8 mouse cellular contexts compared by ENCODE assay signal in the genomic region with DNA sequence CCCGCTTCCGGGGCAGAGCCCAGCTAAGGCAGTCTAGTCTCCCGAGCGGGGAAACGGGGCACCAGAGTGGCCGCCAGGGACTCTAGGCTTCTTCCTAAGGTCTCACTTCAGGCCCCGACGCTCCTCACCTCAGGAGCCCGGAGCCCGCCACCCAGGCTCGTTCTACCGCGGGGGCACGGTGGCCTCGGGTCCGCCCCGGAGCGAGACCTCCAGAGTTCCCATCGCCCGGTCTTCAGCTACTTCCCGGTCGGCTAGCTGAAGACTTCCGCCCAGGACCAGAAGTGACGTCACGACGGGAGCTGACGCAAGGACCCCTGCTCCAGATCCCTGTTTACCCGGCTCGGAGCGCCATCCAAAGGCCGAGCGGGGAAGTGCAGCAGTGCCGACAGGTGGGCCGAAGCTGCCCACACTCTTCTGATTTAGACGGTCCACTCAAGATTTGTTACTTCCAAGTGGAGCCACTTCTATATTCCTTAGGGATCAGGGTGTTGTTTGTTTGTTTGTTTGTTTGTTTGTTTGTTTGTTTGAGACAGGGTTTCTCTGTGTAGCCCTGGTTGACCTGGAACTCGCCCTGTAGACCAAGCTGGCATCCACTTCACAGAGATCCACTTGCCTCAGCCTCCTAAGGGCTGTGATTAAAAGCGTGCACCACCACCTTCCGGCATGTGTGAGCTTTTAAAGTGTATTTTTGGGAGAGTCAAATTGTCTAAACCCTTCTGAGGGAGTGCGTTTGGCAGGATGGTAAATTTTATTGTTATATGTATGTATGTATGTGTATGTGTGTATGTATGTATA. TPM values are rescaled to one million over a fixed set of nuclear protein-coding genes. Genes with fewer than 3 reads are reported as not detected.
DNase-seq lines count a peak whose midpoint lies in the region; ATAC-seq and TF ChIP-seq lines count a peak whose summit lies in the region.

A gene (minus strand): TSS at position 283 of the 795 bp plus-strand sequence.

- H3K4me3 ChIP-seq in cortical plate, adult 2 months (ENCODE audit: insufficient read depth, low read length): peak within 1 kb of the TSS; percentile 78

- H3K27ac ChIP-seq in cortical plate, adult 2 months (ENCODE audit: insufficient read depth, low read length): no peak within 1 kb of the TSS

- peak; percentile 72 for TF ChIP-seq POLR2A in cortical plate, adult 2 months (IDR thresholded peaks at IDR 0.05; ENCODE audit: extremely low read depth, insufficient read depth, low read length)

- peak; percentile 80 for TF ChIP-seq CTCF in cortical plate, adult 2 months (IDR thresholded peaks at IDR 0.05; ENCODE audit: extremely low read depth, insufficient read depth, low read length)

- DNase-seq in gastrocnemius, postnatal 10 days: peak; percentile 99
- peak; percentile 97 for DNase-seq in induced T-regulatory cell, adult 2 months (ENCODE audit: low read depth)
- peak; percentile 77 to 96 for DNase-seq in left cerebral cortex, adult 9 months (ENCODE audit: low spot score in 2 of 2)
- DNase-seq in right cerebral cortex, postnatal 14 days: peak; percentile 99
- peak; percentile 93 to 96 for DNase-seq in urinary bladder, postnatal 36 days (ENCODE audit: low spot score in 2 of 2)

- ATAC-seq in activated CD4-positive, CD25-positive, alpha-beta regulatory T cell, adult 4 months: peak; percentile 94
- ATAC-seq in megakaryocyte progenitor cell, adult 5-6 weeks (replicated peaks; ENCODE audit: poor library complexity): peak; percentile 99

- H3K4me1 ChIP-seq in cortical plate, adult 2 months (ENCODE audit: control insufficient read depth, insufficient read depth, low read length): peaks cover 4% of the 10 kb centered on the region

RNA-seq across cellular contexts. Expression of the gene that starts here (rescaled TPM):
- polyA plus RNA-seq in activated CD4-positive, CD25-positive, alpha-beta regulatory T cell, adult 4 months (2017; shearing (Covaris generic)): 10 to 100 TPM; 79.0 to 81.0 TPM
- polyA plus RNA-seq in cortical plate, adult 2 months (2012; rRNA removed): 169 and 181 TPM in 2 replicates
- 10 to 100 TPM; 74.5 to 76.9 TPM for total RNA-seq in gastrocnemius, postnatal 10 days (2021)
- total RNA-seq in megakaryocyte progenitor cell, adult 5-6 weeks (2015): 49.8 and 61.2 TPM in 2 replicates
- total RNA-seq in megakaryocyte progenitor cell, adult 5-6 weeks (2017): 161 and 166 TPM in 2 replicates
